Mouse (Mus musculus) limb, embryonic 15.5 days (tissue): ENCODE measurements around the gene Sh3gl3. TPM values are rescaled to one million over a fixed set of nuclear protein-coding genes. Genes with fewer than 3 reads are reported as not detected.
A peak's percentile ranks its signal among the peaks of the same experiment; 100 is the strongest.

ENCODE experiments used
- ATAC-seq: fragments of 200-750 bp; cut with Nextera tagmentation; 2 replicates; pipeline ENCODE4 v1.8.0; 2017; ENCODE audit warnings: low read depth, moderate TSS enrichment; ENCODE audit not compliant: insufficient number of reproducible peaks, low FRiP score, low TSS enrichment
- H3K27ac ChIP-seq: fragments of 300-500 bp; sonication (generic); 2 replicates; pipeline ENCODE4 v1.5.1; 2015; ENCODE audit warnings: moderate library complexity, mild to moderate bottlenecking, inconsistent platforms
- H3K27me3 ChIP-seq: fragments of 300-500 bp; sonication (generic); 2 replicates; pipeline ENCODE4 v1.6.1; 2015; ENCODE audit warnings: inconsistent platforms
- H3K36me3 ChIP-seq: fragments of 300-500 bp; sonication (generic); 2 replicates; pipeline ENCODE4 v1.6.1; 2015; ENCODE audit warnings: inconsistent platforms
- H3K4me1 ChIP-seq: fragments of 300-500 bp; sonication (generic); 2 replicates; pipeline ENCODE4 v1.6.1; 2015; ENCODE audit warnings: inconsistent platforms
- H3K4me2 ChIP-seq: fragments of 300-500 bp; sonication (generic); 2 replicates; pipeline ENCODE4 v1.6.1; 2015; ENCODE audit warnings: mild to moderate bottlenecking, inconsistent platforms
- H3K4me3 ChIP-seq: fragments of 300-500 bp; sonication (generic); 2 replicates; pipeline ENCODE4 v1.5.1; 2015; ENCODE audit warnings: mild to moderate bottlenecking, inconsistent platforms
- H3K9ac ChIP-seq: fragments of 300-500 bp; sonication (generic); 2 replicates; pipeline ENCODE4 v1.6.1; 2015; ENCODE audit warnings: inconsistent platforms
- H3K9me3 ChIP-seq: fragments of 300-500 bp; sonication (generic); 2 replicates; pipeline ENCODE4 v1.6.1; 2016; ENCODE audit warnings: inconsistent platforms
- WGBS: fragments of 180-500 bp; shearing (Covaris S2); methylation state at CpG from one replicate; pipeline ENCODE4 v1.1.7; 2015; 5-methylcytosine and 5-hydroxymethylcytosine counted together
- polyA plus RNA-seq: library from polyadenylated mRNA; unstranded; fragments of >200 nt; fragmentation: Nextera tagmentation; extraction: Ambion mirVana; gene quantifications from 2 replicates; pipeline ENCODE4 v1.2.1, GENCODE M21; 2015

Gene Sh3gl3
- polyA plus RNA-seq, 1 experiment from 2014 or later, result 10.4 TPM

DNA sequence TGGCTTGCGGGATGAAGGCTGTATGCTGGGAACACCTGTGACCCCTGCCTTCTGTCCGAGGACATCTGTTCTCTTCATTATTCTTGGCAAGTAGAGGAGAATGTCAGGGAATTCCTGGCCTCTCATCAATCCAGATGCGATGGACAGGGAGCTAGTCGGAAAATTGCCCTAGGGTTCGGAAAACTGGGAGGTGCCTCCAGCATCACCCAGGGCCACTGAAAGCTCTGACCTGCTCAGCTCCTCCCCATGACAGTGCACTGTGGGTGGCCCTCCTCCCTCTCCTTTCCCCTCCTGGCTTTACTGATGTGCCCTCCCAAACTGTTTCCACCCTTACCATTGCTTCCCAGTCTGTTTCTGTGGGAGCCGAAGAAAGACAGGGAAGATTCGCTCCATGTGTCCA is 29.5 kb downstream of the Sh3gl3 start:
- peaks cover 13% of the 10 kb centered on the region for H3K4me1 ChIP-seq
- H3K4me3 ChIP-seq, result no peak overlapping the region
- no peak overlapping the region for H3K4me2 ChIP-seq
- H3K27me3 ChIP-seq, result no peaks in the 10 kb centered on the region
- WGBS, result 44% methylated on average over 7 of the region's 7 CpGs
- H3K36me3 ChIP-seq, result no peaks in the 10 kb centered on the region
- no peak overlapping the region for H3K27ac ChIP-seq
- H3K9ac ChIP-seq, result no peak overlapping the region
- ATAC-seq, result no peak
- no peaks in the 10 kb centered on the region for H3K9me3 ChIP-seq

DNA sequence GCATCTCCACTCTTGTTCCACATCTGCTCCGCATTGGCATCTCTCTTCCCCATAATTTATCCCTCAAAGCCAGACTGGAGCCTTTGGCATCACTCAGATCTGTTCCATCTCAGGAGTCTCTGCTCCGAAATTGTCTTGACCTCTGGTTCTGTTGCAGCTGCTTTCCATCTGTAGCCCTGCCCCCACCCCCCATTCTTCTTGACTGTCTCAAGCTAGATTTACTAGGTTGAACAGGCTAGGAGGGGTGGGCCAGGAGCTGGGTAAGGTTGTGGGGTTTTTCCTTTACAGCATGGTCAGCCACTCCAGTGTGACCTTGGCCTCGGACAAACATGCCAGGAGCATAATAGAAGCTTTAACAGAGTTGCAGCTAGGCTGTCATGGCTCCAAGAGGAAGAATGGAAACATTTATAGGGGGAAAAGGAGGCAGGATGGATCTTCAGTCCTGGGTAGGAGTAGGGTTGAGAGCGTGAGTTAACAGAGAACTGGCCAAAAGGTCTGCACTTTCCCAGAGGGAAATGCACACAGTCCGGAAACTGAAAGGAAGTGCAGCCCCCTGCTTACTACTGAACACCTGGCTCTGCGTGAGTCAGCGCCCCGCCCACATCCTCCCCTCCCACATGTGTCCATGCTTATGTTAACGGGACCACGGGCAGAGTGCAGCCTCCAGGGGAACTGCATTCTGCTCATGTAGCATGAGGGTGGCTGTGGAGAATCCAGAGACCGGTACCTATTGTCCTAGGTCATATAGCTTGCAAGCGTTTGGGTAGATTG is 30.6 kb downstream of the Sh3gl3 start:
- WGBS, result 20% methylated on average over 12 of the region's 12 CpGs
- Histone ChIP-seq H3K9me3 (no peaks in the 10 kb centered on the region), H3K4me1 (peaks cover 13% of the 10 kb centered on the region), H3K27ac (peak overlapping the region; percentile 17; the same call in 1 of the 2 replicates), H3K36me3 (no peaks in the 10 kb centered on the region), H3K27me3 (no peaks in the 10 kb centered on the region), H3K4me3 (no peak overlapping the region), H3K4me2 (no peak overlapping the region), H3K9ac (no peak overlapping the region)
- 0 out of 2 replicates have a peak, but pooled peaks have one; percentile 21 for ATAC-seq

GRCm38 (mm10) chr7:82204975-82205374 is 31.3 kb downstream of the Sh3gl3 start:
- no peak overlapping the region for H3K9ac ChIP-seq
- ATAC-seq, result no peak
- no peak overlapping the region for H3K27ac ChIP-seq
- H3K9me3 ChIP-seq, result no peaks in the 10 kb centered on the region
- no peaks in the 10 kb centered on the region for H3K27me3 ChIP-seq
- H3K4me2 ChIP-seq, result no peak overlapping the region
- peaks cover 13% of the 10 kb centered on the region for H3K4me1 ChIP-seq
- H3K4me3 ChIP-seq, result no peak overlapping the region
- no peaks in the 10 kb centered on the region for H3K36me3 ChIP-seq
- WGBS, result 63% methylated on average over 3 of the region's 3 CpGs

GRCm38 (mm10) chr7:82206787-82207186 is 33.1 kb downstream of the Sh3gl3 start:
- Histone ChIP-seq H3K4me2 (no peak overlapping the region), H3K9me3 (no peaks in the 10 kb centered on the region), H3K27ac (no peak overlapping the region), H3K4me3 (no peak overlapping the region), H3K4me1 (peaks cover 13% of the 10 kb centered on the region), H3K36me3 (no peaks in the 10 kb centered on the region), H3K27me3 (no peaks in the 10 kb centered on the region), H3K9ac (no peak overlapping the region)
- no peak for ATAC-seq
- WGBS, result 90% methylated on average over 8 of the region's 8 CpGs

GRCm38 (mm10) chr7:82221380-82221933 is 47.8 kb downstream of the Sh3gl3 start:
- WGBS, result 78% methylated on average over 9 of the region's 9 CpGs
- Histone ChIP-seq H3K27ac (no peak overlapping the region; the same call in 1 of the 2 replicates), H3K4me3 (no peak overlapping the region), H3K9ac (no peak overlapping the region), H3K36me3 (no peaks in the 10 kb centered on the region), H3K4me1 (no peaks in the 10 kb centered on the region), H3K27me3 (no peaks in the 10 kb centered on the region), H3K4me2 (no peak overlapping the region), H3K9me3 (no peaks in the 10 kb centered on the region)
- no peak for ATAC-seq

DNA sequence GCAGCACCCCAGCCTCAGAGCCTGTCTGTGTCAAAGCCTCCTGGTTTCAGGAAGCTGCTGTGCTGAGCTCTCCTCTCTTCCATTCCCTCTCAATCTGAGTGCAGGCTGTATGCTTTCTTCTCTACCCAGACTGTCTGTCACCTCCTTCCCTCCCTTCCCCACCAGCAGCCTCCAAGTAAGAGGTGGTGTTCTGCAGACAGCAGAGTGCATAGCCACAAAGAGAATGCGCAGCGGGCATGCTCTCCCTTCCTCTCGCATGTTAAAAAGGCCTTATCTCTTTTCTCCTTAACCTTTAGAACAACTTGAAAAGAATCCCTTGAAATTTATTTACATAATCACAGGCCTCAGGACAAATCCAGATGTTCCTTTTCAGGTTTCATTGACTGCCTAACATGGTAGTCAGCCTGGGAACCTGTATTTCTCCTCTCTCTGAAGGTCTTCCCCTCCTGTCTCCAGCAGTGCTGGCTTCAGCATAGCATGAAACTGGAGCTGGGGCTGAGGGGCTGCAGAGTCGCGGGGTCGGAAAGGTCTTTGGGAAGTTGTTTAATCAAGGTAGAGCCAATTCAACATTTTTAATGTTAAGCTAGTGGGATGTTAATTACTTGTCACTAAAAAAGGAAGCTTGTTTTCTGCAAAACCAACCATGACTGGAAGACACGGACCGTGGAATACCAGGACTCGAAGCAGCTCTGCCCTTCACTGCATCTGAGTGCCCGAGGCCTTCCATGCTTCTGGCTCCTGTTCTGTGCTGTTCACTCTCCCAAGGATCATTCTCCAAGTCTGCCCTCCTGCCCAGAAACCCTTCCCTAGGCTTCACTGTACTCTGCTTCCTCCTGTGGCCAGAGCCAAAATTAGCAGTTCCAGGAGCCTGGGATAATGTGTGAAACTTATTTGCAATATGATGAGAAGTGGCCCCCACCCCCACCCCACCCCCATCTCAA is 50.5 kb downstream of the Sh3gl3 start:
- no peak for ATAC-seq
- Histone ChIP-seq H3K4me2 (no peak overlapping the region), H3K36me3 (no peaks in the 10 kb centered on the region), H3K9ac (no peak overlapping the region), H3K4me1 (no peaks in the 10 kb centered on the region), H3K9me3 (no peaks in the 10 kb centered on the region), H3K27me3 (no peaks in the 10 kb centered on the region), H3K27ac (no peak overlapping the region), H3K4me3 (no peak overlapping the region)
- 40% methylated on average over 10 of the region's 10 CpGs for WGBS

- Histone ChIP-seq H3K4me2 (no peak overlapping the region), H3K4me3 (no peak overlapping the region), H3K27me3 (no peaks in the 10 kb centered on the region), H3K9ac (no peak overlapping the region), H3K36me3 (no peaks in the 10 kb centered on the region), H3K9me3 (no peaks in the 10 kb centered on the region), H3K4me1 (peaks cover 6% of the 10 kb centered on the region), H3K27ac (no peak overlapping the region)
- WGBS, result 60% methylated on average over 7 of the region's 7 CpGs
- ATAC-seq, result no peak
Measured at GRCm38 (mm10) chr7:82233201-82233600, 59.6 kb downstream of the Sh3gl3 start.

DNA sequence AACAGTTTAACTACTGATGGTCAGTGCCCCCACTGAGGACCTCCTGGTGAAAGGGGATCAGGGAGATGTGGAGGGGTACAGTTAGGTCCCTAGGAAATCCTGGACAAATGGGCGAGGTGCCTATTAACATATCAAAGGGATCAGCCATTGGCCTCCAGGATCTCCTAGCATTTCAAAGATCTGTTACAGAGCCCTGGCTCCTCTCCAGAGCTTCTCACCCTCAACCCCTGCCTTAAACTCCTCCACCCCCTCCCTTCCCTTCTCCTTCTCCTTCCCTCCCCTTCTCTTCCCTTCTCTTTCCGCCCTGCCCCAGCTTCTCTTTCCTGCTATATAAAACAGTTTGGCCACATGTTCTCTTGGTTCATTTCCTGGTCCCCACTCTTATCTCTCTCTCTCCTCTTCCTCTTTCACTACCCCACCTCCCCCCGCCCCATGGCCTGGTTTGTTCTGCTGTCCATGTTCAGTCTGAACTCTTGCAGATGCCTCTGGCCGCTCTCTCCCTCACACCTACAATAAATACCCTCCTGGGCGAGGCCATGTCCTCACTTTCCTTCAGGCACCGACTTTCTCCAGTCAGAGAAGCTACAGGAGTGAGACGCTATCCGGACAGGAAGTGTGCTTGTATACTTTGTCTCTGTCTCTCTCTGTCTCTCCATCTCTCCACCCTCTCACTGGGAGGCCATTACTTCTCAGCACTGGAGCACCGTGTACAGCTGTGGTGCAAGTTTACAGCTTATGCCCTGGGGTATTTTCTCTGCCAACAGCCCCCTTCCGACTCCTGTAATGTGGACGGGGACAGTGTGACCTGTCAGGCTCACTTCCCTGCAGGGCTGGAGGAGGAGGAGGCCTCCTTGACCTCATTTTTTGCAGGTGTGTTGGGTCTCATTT is 60.6 kb downstream of the Sh3gl3 start:
- Histone ChIP-seq H3K27me3 (no peaks in the 10 kb centered on the region), H3K36me3 (no peaks in the 10 kb centered on the region), H3K4me2 (no peak overlapping the region), H3K9me3 (no peaks in the 10 kb centered on the region), H3K9ac (no peak overlapping the region), H3K4me1 (peaks cover 6% of the 10 kb centered on the region), H3K4me3 (no peak overlapping the region), H3K27ac (no peak overlapping the region)
- no peak for ATAC-seq
- WGBS, result 31% methylated on average over 11 of the region's 11 CpGs

GRCm38 (mm10) chr7:82234898-82235290 is 61.3 kb downstream of the Sh3gl3 start:
- 27% methylated on average over 3 of the region's 4 CpGs for whole genome bisulfite sequencing
- no peak overlapping the region for H3K4me2 ChIP-seq

DNA sequence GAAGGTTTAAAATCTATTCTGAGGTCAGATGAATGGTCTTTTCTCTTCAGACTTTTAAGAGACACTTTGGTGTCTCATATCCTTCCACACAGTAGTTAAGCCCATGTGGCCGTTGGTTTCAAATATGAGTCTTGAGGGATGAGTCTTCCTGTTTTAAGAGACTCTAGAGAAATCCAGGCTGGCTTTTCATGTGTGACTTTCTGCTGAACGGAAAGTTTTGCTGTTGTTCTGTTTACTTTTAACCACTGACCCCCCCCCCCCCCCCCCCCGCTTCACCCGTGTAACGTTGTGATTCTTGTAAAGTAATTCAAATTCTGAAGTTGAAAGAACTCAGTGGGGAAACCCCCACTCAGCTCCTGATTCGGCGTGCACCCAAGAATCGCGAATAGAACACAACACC is 61.8 kb downstream of the Sh3gl3 start:
- WGBS, result 65% methylated on average over 9 of the region's 9 CpGs
- Histone ChIP-seq H3K27me3 (no peaks in the 10 kb centered on the region), H3K4me1 (peaks cover 8% of the 10 kb centered on the region), H3K4me2 (no peak overlapping the region), H3K9ac (no peak overlapping the region), H3K36me3 (no peaks in the 10 kb centered on the region), H3K27ac (no peak overlapping the region), H3K4me3 (no peak overlapping the region), H3K9me3 (no peaks in the 10 kb centered on the region)
- no peak for ATAC-seq

More at GRCm38 (mm10) chr7:82234898-82235290, 61.3 kb downstream of the Sh3gl3 start:
- Histone ChIP-seq H3K9ac (no peak overlapping the region), H3K36me3 (no peaks in the 10 kb centered on the region), H3K27me3 (no peaks in the 10 kb centered on the region), H3K4me3 (no peak overlapping the region), H3K9me3 (no peaks in the 10 kb centered on the region), H3K4me1 (peaks cover 6% of the 10 kb centered on the region), H3K27ac (no peak overlapping the region)
- no peak for ATAC-seq

DNA sequence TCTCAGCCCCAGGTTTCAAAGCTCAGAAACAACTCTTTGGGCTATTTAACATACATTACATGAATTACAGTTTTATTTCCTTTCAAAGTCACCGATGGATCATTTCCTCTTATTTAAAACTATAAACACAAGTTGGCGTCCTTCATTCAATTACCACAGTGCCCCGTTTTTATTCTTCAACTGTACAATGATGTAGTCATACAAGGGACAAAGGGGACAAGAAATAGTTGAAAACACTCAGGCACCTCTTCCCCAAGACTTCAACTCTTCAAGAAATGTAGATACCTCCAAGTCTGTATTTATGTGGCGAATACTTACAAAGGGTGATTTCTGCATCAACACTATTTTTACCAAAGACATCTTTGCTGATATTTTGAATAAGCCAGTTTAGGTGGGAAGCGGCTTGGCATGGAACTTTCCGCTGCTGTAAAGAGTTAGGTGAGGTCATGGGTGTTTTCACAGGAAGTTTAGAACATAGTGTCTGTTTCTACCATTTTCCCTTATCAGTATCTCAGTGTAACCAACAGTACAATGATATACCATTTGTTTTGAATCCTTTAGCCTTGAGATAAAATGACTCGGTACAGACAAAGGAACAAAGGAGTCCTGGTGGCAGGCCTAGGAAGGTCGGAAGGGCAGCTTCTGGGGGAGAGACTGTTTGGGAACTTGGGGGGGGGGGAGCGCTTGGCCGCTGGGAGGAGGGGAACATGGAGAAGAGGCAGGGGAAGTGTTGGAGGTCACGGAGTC is 62.7 kb downstream of the Sh3gl3 start:
- Histone ChIP-seq H3K4me3 (no peak overlapping the region), H3K4me1 (peaks cover 14% of the 10 kb centered on the region), H3K27me3 (no peaks in the 10 kb centered on the region), H3K36me3 (no peaks in the 10 kb centered on the region), H3K9me3 (no peaks in the 10 kb centered on the region), H3K4me2 (no peak overlapping the region), H3K9ac (no peak overlapping the region), H3K27ac (no peak overlapping the region)
- ATAC-seq, result no peak
- WGBS, result 72% methylated on average over 11 of the region's 11 CpGs
